Mouse (Mus musculus) liver, embryonic 11.5 days (tissue): ENCODE measurements around the gene P2ry13. TPM values are rescaled to one million over a fixed set of nuclear protein-coding genes. Genes with fewer than 3 reads are reported as not detected.

ENCODE experiments used
- ATAC-seq: fragments of 200-750 bp; cut with Nextera tagmentation; replicated peaks from 2 replicates; pipeline ENCODE4 v1.8.0; 2017; ENCODE audit warnings: moderate number of reproducible peaks, mild to moderate bottlenecking, moderate TSS enrichment, moderate library complexity; ENCODE audit not compliant: low FRiP score
- DNase-seq: peaks from one replicate; pipeline ENCODE4 v3.0.0-alpha.2; 2017; ENCODE audit warnings: low spot score
- H3K27ac ChIP-seq: fragments of 300-500 bp; sonication (generic); 2 replicates; pipeline ENCODE4 v1.5.1; 2014; ENCODE audit warnings: mild to moderate bottlenecking, low read depth, low read length, control low read depth
- H3K27me3 ChIP-seq: fragments of 300-500 bp; sonication (generic); replicated peaks from 2 replicates; pipeline ENCODE4 v1.6.1; 2014; ENCODE audit warnings: low read length, mixed read lengths; ENCODE audit not compliant: control insufficient read depth, insufficient read depth
- H3K36me3 ChIP-seq: fragments of 300-500 bp; sonication (generic); 2 replicates; pipeline ENCODE4 v1.6.1; 2014; ENCODE audit warnings: mild to moderate bottlenecking, low read length, moderate library complexity, mixed read lengths; ENCODE audit not compliant: control insufficient read depth, insufficient read depth
- H3K4me1 ChIP-seq: fragments of 300-500 bp; sonication (generic); replicated peaks from 2 replicates; pipeline ENCODE4 v1.6.1; 2014; ENCODE audit warnings: low read length, mixed read lengths; ENCODE audit not compliant: control insufficient read depth, insufficient read depth
- H3K4me2 ChIP-seq: fragments of 300-500 bp; sonication (generic); 2 replicates; pipeline ENCODE4 v1.6.1; 2014; ENCODE audit warnings: mild to moderate bottlenecking, control low read depth, moderate library complexity
- H3K4me3 ChIP-seq: fragments of 300-500 bp; sonication (generic); 2 replicates; pipeline ENCODE4 v1.5.1; 2014; ENCODE audit warnings: low read depth, low read length, control low read depth
- H3K9ac ChIP-seq: fragments of 300-500 bp; sonication (generic); 2 replicates; pipeline ENCODE4 v1.6.1; 2014; ENCODE audit warnings: low read depth, low read length, control low read depth
- H3K9me3 ChIP-seq: fragments of 300-500 bp; sonication (generic); 2 replicates; pipeline ENCODE4 v1.6.1; 2016; ENCODE audit warnings: low read length, inconsistent platforms, mixed read lengths; ENCODE audit not compliant: control insufficient read depth
- WGBS: fragments of 180-500 bp; shearing (Covaris S2); extraction: QIAGEN DNeasy Blood & Tissue Kit; methylation state at CpG from one replicate; pipeline ENCODE4 v1.1.7; 2014; 5-methylcytosine and 5-hydroxymethylcytosine counted together
- polyA plus RNA-seq: library from polyadenylated mRNA; unstranded; fragments of >200 nt; fragmentation: Nextera tagmentation; extraction: Ambion mirVana; gene quantifications from 2 replicates; pipeline ENCODE4 v1.2.1, GENCODE M21; 2014

P2ry13 gene
- polyA plus RNA-seq, 1 experiment from 2014 or later, result 2.0 TPM

DNA sequence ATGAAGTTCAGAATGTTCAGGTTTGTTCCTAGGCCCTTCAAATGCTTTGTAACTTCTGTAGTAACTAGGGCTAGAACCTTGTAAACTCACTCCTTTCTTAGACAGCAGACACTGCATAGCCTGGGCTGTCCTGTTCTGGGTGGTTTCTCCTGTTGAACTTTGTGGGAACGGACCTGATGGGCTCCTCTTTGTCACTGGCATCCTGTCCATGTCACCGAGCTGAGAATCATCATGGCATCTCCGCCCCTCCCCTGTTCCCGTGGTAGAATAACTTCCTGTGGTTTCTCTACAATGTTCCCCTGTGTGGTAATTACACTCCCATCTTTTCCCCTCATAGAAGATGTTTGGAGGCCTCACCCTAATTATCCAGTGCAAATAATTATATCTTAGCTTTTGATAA is 4.7 kb downstream of the P2ry13 start:
- ATAC-seq (no peak), DNase-seq (no peak)
- Histone ChIP-seq H3K4me2 (no peak overlapping the region), H3K4me1 (peaks cover 4% of the 10 kb centered on the region), H3K9me3 (no peaks in the 10 kb centered on the region), H3K9ac (no peak overlapping the region), H3K36me3 (no peaks in the 10 kb centered on the region), H3K4me3 (no peak overlapping the region), H3K27ac (no peak overlapping the region), H3K27me3 (no peaks in the 10 kb centered on the region)
- WGBS, result 49% methylated on average over 4 of the region's 4 CpGs

DNA sequence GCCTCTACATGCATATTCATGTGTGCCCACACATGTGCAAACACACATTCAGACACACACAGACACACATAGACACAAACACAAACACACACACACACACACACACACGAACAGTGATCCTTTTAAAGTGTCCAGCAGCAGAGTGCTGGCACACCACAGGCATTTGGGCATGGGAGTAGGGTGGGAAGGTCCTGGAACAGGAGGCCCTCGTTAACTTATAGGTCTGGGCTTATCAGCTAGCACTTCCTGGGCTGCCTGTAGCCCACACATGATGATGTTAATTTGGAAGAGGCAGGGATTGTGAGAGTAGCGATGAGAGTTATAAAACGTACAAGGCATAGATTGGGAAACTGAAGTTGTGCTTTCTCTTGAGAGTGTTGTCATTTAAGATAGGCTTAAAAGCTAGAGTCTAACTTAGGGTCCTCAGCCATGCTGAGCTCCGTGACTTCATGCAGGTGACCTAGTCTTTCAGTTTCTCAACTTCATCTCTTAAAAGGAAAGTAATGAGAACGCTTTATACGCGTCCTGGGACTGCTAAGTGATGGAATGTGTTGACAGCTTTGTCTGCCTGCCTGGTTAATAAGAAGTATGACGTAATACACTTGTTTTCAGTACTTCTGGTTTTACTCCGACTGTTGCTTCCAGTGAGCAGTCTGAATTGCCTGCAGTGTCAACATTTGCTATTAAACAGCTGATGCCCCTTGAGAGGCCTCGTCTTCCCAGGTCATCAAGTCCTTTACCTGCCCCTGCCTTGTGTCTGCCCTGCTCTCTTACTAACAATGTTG is 5.8 kb downstream of the P2ry13 start:
- Histone ChIP-seq H3K27ac (no peak overlapping the region), H3K9ac (no peak overlapping the region), H3K36me3 (no peaks in the 10 kb centered on the region), H3K9me3 (no peaks in the 10 kb centered on the region), H3K27me3 (no peaks in the 10 kb centered on the region), H3K4me3 (no peak overlapping the region), H3K4me1 (peaks cover 4% of the 10 kb centered on the region), H3K4me2 (no peak overlapping the region)
- DNase-seq (no peak), ATAC-seq (no peak)
- 57% methylated on average over 11 of the region's 11 CpGs for WGBS

DNA sequence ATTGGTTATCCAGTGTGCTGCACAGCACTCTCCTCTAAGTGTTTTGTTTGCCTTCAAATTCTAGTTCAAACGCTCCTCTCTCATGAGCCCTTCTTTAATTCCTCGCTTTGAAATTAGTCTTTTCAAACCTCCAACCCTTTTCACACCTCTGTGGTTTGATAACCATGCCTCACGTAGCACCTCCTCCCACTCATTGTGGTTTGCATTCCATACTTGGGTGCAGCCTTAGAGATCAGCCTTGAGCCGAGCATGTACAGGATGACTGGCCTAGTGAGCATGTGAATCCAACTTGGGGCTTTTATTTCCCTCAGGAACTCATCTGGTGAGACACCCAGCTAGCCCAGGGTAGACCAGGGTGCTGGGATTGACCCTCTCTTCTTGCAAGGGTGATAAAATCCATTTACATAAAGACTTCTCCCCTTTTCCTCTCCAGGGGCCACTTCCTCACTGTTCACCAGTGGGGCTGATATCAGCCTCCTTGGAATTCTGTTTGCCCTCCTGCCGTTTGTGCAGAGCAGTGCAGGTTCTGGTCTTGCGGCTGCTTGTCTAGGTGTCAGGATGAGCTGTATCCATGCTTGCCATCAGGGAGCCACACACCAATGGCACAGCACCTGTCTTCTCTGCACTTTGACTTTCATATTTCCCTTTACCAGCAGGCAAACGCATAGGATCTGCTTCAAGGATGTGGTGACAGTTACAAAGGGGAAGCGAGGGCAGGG is 6.7 kb downstream of the P2ry13 start:
- Histone ChIP-seq H3K4me3 (no peak overlapping the region), H3K27ac (no peak overlapping the region)
- WGBS, result 56% methylated on average over 8 of the region's 8 CpGs

DNA sequence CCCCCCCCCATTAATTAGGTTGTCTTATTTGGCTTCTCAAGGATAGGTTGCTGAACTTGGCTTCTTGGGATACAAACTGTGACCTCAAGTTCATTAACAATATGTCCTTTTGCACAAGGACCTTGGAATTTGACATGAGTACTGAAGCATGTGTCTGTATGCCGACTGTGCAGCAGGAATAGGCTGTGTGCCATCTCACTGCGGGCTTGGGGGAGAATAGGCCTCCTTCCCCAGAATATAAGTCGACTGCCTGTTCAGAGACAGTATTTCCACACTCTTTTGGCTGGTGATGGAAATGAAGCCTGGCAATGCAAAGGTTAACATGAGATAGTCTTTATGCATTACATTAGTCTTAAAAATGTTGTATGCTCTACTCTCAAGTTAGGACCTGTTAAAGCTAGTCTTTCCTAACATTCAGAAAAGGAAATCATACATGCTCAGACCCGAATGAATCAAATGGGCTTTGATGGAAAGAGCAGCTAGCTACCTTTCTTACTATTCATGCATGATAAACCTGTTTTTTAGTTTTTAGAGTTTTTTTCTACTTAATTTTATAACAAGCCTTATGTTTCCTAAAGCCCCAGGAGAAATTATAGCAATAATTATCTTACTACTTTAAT is 13.2 kb downstream of the P2ry13 start:
- ATAC-seq (no peak), DNase-seq (no peak)
- WGBS, result 80% methylated on average over 4 of the region's 4 CpGs
- Histone ChIP-seq H3K9me3 (no peaks in the 10 kb centered on the region), H3K4me3 (no peak overlapping the region), H3K9ac (no peak overlapping the region), H3K27ac (no peak overlapping the region), H3K36me3 (no peaks in the 10 kb centered on the region), H3K4me2 (no peak overlapping the region), H3K27me3 (no peaks in the 10 kb centered on the region), H3K4me1 (no peaks in the 10 kb centered on the region)

More for the DNA sequence above, 6.7 kb downstream of the P2ry13 start:
- H3K27me3 ChIP-seq, result no peaks in the 10 kb centered on the region
- DNase-seq (no peak), ATAC-seq (no peak)
- H3K4me1 ChIP-seq, result peaks cover 4% of the 10 kb centered on the region
- H3K9ac ChIP-seq, result no peak overlapping the region
- no peaks in the 10 kb centered on the region for H3K36me3 ChIP-seq
- H3K4me2 ChIP-seq, result no peak overlapping the region
- no peaks in the 10 kb centered on the region for H3K9me3 ChIP-seq

DNA sequence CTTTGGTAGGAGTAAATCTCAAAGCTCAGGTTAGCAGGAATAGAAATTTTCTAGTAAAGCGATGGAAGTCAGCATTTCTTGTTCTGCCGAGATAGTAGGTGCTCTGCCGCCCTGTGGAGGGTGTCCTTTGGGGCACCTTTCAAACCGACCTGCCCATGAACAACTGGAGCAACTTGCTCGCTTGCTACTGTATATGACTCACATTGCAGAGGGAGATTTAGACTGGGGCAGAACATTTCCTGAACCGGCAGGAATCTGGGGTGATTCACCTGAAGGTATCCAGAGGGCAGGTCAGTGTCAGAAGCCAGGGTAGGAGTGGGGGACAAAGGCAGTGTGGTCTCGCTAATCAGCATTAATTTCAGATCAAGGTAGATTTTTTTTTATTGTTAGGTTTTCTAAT is 15.7 kb downstream of the P2ry13 start, which contains the start of gene Gpr87:
Gene Gpr87, minus strand, starts transcription at position 167 of the 400 bp plus-strand sequence.
- ATAC-seq, result no peak
- H3K4me1 ChIP-seq, result no peaks in the 10 kb centered on the region
- no peak for DNase-seq
- H3K27me3 ChIP-seq, result no peaks in the 10 kb centered on the region
- no peak within 1 kb of the TSS for H3K4me2 ChIP-seq
- no peak within 1 kb of the TSS for H3K27ac ChIP-seq
- no peaks in the 10 kb centered on the region for H3K36me3 ChIP-seq
- 82% methylated on average over 7 of the region's 7 CpGs for WGBS
- H3K4me3 ChIP-seq, result no peak within 1 kb of the TSS
- no peaks in the 10 kb centered on the region for H3K9me3 ChIP-seq
- H3K9ac ChIP-seq, result no peak within 1 kb of the TSS

DNA sequence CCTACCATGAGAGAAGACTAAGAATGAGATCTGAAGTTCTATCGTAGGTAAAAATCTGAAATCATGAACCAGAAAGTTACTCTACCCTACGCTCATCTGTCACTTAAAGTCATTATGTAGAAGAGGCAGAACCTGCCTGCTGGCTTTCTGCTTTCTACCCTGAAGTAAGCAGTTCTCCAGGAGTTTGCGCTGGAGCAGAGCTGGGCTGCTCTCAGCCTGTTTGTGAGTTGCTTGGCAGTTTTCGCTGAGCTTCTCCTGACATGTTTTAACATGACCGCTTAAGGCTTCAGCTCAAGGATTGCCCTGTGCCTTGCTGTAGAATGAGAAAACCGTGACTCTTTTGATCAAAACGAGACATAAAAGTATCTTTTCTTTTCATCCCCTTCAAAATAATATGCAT is 16.6 kb downstream of the P2ry13 start:
- H3K36me3 ChIP-seq, result no peaks in the 10 kb centered on the region
- WGBS, result 89% methylated on average over 7 of the region's 7 CpGs

DNA sequence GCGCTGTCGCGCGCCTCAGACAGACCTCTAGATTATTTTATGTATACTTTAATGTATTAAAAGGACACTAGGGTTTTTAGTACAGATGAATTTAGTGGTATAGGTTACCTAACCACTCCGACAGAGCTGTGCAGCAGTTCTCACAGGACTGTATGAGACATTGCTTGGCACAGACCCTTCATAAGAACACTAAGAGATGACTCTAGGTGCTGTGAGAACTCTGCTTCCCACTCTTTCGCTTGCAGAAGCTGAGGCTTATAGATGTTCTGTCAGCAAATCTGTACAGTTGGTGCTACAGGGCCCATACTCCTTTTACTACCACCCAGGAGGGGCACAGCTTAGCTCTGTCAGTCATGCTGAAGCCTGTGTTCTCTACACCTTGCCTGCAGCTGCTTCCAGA is 19.0 kb downstream of the P2ry13 start:
- Histone ChIP-seq H3K9ac (no peak overlapping the region), H3K27me3 (no peaks in the 10 kb centered on the region), H3K4me1 (no peaks in the 10 kb centered on the region), H3K4me3 (no peak overlapping the region), H3K9me3 (no peaks in the 10 kb centered on the region), H3K36me3 (no peaks in the 10 kb centered on the region), H3K4me2 (no peak overlapping the region), H3K27ac (no peak overlapping the region)
- ATAC-seq (no peak), DNase-seq (no peak)
- WGBS, result 87% methylated on average over 6 of the region's 6 CpGs

More for the DNA sequence above, 16.6 kb downstream of the P2ry13 start:
- H3K4me3 ChIP-seq, result no peak overlapping the region
- no peaks in the 10 kb centered on the region for H3K4me1 ChIP-seq
- ATAC-seq (no peak), DNase-seq (no peak)
- H3K27me3 ChIP-seq, result no peaks in the 10 kb centered on the region
- no peak overlapping the region for H3K9ac ChIP-seq
- H3K4me2 ChIP-seq, result no peak overlapping the region
- no peaks in the 10 kb centered on the region for H3K9me3 ChIP-seq
- H3K27ac ChIP-seq, result no peak overlapping the region

DNA sequence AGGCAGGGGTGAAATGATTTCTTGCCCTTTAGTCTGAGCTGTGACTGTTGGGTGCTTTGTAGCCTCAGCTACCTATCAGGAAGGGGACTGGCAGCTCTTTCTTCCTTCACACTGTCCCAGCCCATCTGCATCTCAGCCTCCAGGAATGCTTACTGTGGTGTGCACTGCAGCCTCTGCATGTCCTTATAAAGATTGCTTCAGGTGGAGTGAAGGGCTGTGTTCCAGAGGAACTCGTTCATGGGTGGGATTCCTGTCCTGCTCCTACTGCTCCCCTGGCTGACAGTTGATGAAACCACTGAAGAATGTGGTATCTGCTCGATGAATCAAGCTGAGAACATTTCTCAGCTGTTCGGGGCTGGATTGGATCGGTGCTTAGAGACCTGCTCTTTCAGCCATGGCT is 23.3 kb downstream of the P2ry13 start:
- Histone ChIP-seq H3K4me1 (no peaks in the 10 kb centered on the region), H3K36me3 (no peaks in the 10 kb centered on the region), H3K4me3 (no peak overlapping the region), H3K4me2 (no peak overlapping the region), H3K27me3 (no peaks in the 10 kb centered on the region), H3K27ac (no peak overlapping the region), H3K9me3 (no peaks in the 10 kb centered on the region), H3K9ac (no peak overlapping the region)
- ATAC-seq (no peak), DNase-seq (no peak)
- 75% methylated on average over 4 of the region's 4 CpGs for WGBS
